Mouse (Mus musculus) liver, embryonic 16.5 days (tissue): ENCODE measurements around the gene Cd99l2. TPM values are rescaled to one million over a fixed set of nuclear protein-coding genes. Genes with fewer than 3 reads are reported as not detected.

Experiments
- ATAC-seq: fragments of 200-750 bp; cut with Nextera tagmentation; 2 replicates; pipeline ENCODE4 v1.8.0; 2017; ENCODE audit warnings: low read depth, mild to moderate bottlenecking, moderate number of reproducible peaks, moderate library complexity
- H3K27ac ChIP-seq: fragments of 300-500 bp; sonication (generic); 2 replicates; pipeline ENCODE4 v1.5.1; 2014; ENCODE audit warnings: mild to moderate bottlenecking, low read length
- H3K27me3 ChIP-seq: fragments of 300-500 bp; sonication (generic); 2 replicates; pipeline ENCODE4 v1.6.1; 2014; ENCODE audit warnings: low read depth, low read length, mixed read lengths; ENCODE audit not compliant: control insufficient read depth, insufficient read depth
- H3K36me3 ChIP-seq: fragments of 300-500 bp; sonication (generic); 2 replicates; pipeline ENCODE4 v1.6.1; 2014; ENCODE audit warnings: mild to moderate bottlenecking; ENCODE audit not compliant: control insufficient read depth, insufficient read depth
- H3K4me1 ChIP-seq: fragments of 300-500 bp; sonication (generic); 2 replicates; pipeline ENCODE4 v1.6.1; 2014; ENCODE audit warnings: low read depth, low read length, mixed read lengths; ENCODE audit not compliant: control insufficient read depth
- H3K4me2 ChIP-seq: fragments of 300-500 bp; sonication (generic); 2 replicates; pipeline ENCODE4 v1.6.1; 2014; ENCODE audit warnings: low read depth, low read length, mixed read lengths
- H3K4me3 ChIP-seq: fragments of 300-500 bp; sonication (generic); 2 replicates; pipeline ENCODE4 v1.5.1; 2014; ENCODE audit warnings: low read depth, mild to moderate bottlenecking, low read length
- H3K9ac ChIP-seq: fragments of 300-500 bp; sonication (generic); 2 replicates; pipeline ENCODE4 v1.6.1; 2014; ENCODE audit warnings: low read depth, low read length
- H3K9me3 ChIP-seq: fragments of 300-500 bp; sonication (generic); replicated peaks from 2 replicates; pipeline ENCODE4 v1.6.1; 2016; ENCODE audit warnings: low read length; ENCODE audit not compliant: control insufficient read depth
- WGBS: fragments of 180-500 bp; shearing (Covaris S2); extraction: QIAGEN DNeasy Blood & Tissue Kit; methylation state at CpG from one replicate; pipeline ENCODE4 v1.1.7; 2014; ENCODE audit not compliant: insufficient replicate concordance; 5-methylcytosine and 5-hydroxymethylcytosine counted together
- polyA plus RNA-seq: library from polyadenylated mRNA; unstranded; fragments of >200 nt; fragmentation: Nextera tagmentation; extraction: Ambion mirVana; gene quantifications from 2 replicates; pipeline ENCODE4 v1.2.1, GENCODE M21; 2015

Gene Cd99l2
- polyA plus RNA-seq, 1 experiment from 2014 or later: 10.8 TPM

DNA sequence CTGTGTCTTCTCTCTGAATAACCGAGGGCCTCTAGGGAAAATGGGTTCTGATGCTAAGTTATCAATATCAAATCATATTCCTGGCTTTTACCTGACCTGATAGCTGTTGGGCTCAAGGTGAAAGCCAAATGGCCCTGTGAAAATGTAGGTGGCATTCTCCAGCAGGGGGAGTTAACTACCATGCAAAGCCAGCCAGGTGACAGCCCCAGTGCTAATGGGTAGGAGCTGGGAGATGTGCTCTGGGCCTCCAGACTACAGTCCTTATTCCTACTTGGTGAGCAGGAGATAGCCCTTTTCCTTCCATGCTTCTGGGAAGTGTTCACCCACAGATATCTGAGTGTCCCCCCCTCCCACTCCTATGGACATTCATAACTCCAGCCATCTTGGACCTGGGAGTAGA, 67.8 kb downstream of the Cd99l2 start:
- no peaks in the 10 kb centered on the region for H3K36me3 ChIP-seq

DNA sequence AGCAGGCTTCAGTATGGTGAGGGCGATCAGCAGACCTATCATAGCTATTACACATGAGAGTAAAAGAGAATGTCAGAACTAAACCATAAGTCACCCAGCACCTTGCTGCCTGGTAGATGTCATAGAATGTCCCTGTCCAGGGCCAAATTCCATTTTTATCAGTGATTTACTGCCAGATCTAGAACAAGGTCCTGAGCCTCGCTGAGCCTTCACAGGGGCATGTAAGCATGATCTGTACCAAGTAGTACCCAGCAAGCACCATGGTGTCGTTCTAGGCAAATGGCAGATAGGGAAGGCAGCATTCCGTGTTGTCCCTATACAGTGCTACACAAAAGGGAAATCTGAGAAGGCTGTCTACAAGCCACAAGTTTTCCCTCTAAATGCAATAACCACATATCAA, 79.0 kb downstream of the Cd99l2 start:
- H3K4me3 ChIP-seq: no peak overlapping the region
- no peak overlapping the region for H3K27ac ChIP-seq
- no peaks in the 10 kb centered on the region for H3K9me3 ChIP-seq
- no peaks in the 10 kb centered on the region for H3K36me3 ChIP-seq
- H3K27me3 ChIP-seq: no peaks in the 10 kb centered on the region
- no peaks in the 10 kb centered on the region for H3K4me1 ChIP-seq
- no peak overlapping the region for H3K4me2 ChIP-seq
- no peak for ATAC-seq
- no peak overlapping the region for H3K9ac ChIP-seq
- WGBS: 81% methylated on average over 4 of the region's 4 CpGs

More for the DNA sequence above, 67.8 kb downstream of the Cd99l2 start:
- Histone ChIP-seq H3K4me1 (no peaks in the 10 kb centered on the region; the same call in 1 of the 2 replicates), H3K27me3 (no peaks in the 10 kb centered on the region), H3K4me3 (no peak overlapping the region), H3K4me2 (no peak overlapping the region), H3K9me3 (no peaks in the 10 kb centered on the region), H3K27ac (no peak overlapping the region), H3K9ac (no peak overlapping the region)
- ATAC-seq: no peak
- 43% methylated on average over 1 of the region's 1 CpGs for WGBS

DNA sequence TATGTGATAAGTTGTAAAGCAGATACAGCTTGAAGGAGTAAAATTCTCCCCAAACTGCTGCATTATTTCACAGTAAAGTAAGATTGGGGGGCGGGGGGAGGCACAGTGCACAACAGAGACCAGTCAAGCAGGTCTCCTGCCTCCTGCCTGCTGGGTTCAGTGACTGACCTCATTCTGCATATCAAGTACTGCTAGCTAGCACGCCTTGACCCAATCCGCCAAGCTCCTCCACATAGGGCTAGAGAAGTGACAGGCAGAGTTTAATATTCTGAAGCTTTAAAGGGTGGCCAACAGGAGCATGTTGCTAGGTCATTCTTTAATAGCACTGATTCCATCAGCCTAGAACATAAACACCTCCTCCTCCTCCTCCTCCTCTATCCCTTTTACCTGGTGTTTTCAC, 79.9 kb downstream of the Cd99l2 start:
- no peaks in the 10 kb centered on the region for H3K27me3 ChIP-seq
- no peak overlapping the region for H3K9ac ChIP-seq
- H3K36me3 ChIP-seq: no peaks in the 10 kb centered on the region
- H3K4me1 ChIP-seq: no peaks in the 10 kb centered on the region
- no peak overlapping the region for H3K27ac ChIP-seq
- no peaks in the 10 kb centered on the region for H3K9me3 ChIP-seq
- H3K4me2 ChIP-seq: no peak overlapping the region
- WGBS: 64% methylated on average over 3 of the region's 3 CpGs
- no peak overlapping the region for H3K4me3 ChIP-seq
- no peak for ATAC-seq

DNA sequence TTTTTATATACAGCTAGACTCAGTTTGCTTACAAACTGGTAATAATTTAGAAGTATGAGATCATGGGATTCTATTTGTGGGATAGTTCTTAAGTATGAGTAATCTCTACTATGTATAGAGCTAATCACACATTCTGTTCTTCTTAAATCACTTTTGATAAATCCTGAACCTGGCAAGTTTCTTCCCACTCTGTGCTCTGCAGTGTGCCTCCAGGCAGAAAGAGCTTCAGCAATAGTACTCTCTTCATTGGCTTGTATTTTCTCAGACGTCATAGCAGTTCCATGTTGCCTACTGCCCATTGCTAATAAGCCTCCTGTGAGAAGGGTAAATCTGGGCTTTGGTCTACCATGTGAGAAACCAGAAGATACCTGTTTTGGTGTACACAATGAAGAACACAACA, 84.3 kb downstream of the Cd99l2 start:
- H3K4me1 ChIP-seq: no peaks in the 10 kb centered on the region
- H3K9ac ChIP-seq: no peak overlapping the region
- no peaks in the 10 kb centered on the region for H3K36me3 ChIP-seq
- H3K9me3 ChIP-seq: no peaks in the 10 kb centered on the region
- 67% methylated on average over 1 of the region's 1 CpGs for WGBS
- no peak for ATAC-seq
- H3K4me2 ChIP-seq: no peak overlapping the region
- H3K4me3 ChIP-seq: no peak overlapping the region
- no peaks in the 10 kb centered on the region for H3K27me3 ChIP-seq
- H3K27ac ChIP-seq: no peak overlapping the region

DNA sequence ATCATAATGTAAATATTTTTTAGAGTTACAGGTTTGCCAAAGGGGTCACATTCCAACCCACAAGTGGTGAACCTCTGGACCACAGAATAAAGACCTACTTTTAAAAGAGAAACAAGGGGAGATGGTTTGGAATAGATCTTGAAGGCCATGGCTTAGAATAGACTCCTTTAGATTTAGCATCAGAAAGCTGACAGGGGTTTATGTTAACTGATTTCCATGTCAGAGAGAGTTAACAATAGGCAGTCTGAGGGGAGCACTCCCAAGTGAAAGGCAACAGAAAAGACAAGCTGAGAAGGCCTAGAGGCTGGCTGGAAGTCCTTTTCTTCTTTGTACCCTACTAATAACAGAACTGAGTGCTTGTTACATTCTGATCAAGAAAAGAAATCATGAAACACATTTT, 86.4 kb downstream of the Cd99l2 start:
- H3K27ac ChIP-seq: no peak overlapping the region
- ATAC-seq: no peak
- no peaks in the 10 kb centered on the region for H3K9me3 ChIP-seq
- no peaks in the 10 kb centered on the region for H3K4me1 ChIP-seq
- H3K4me3 ChIP-seq: no peak overlapping the region
- H3K27me3 ChIP-seq: no peaks in the 10 kb centered on the region
- no peak overlapping the region for H3K4me2 ChIP-seq
- H3K36me3 ChIP-seq: peaks cover 3% of the 10 kb centered on the region
- no peak overlapping the region for H3K9ac ChIP-seq

DNA sequence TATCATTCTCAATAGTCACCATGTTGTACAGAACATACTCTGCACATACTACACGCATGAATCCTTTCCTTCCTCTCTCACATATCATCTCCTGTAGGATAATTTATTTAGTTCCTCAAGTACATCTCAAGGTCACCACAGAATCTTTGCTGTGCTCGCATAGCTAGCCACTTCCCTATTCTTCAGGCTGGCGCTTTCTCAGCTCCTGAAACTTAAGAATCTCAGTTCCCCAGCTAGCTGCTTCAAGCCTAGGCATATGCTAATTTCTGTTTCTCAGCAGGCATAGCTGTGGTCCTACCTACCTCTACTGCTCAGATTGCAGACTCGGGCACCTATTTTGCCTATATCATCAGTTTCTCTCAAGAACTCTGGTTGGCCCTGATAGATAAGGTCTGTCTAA, 96.3 kb downstream of the Cd99l2 start:
- Histone ChIP-seq H3K9me3 (no peaks in the 10 kb centered on the region), H3K27me3 (no peaks in the 10 kb centered on the region), H3K4me3 (no peak overlapping the region), H3K4me2 (no peak overlapping the region), H3K9ac (no peak overlapping the region), H3K36me3 (0 out of 2 replicates have a peak, but pooled peaks cover 2% of the 10 kb centered on the region), H3K4me1 (no peaks in the 10 kb centered on the region), H3K27ac (no peak overlapping the region)
- no peak for ATAC-seq
- 49% methylated on average over 4 of the region's 4 CpGs for WGBS

DNA sequence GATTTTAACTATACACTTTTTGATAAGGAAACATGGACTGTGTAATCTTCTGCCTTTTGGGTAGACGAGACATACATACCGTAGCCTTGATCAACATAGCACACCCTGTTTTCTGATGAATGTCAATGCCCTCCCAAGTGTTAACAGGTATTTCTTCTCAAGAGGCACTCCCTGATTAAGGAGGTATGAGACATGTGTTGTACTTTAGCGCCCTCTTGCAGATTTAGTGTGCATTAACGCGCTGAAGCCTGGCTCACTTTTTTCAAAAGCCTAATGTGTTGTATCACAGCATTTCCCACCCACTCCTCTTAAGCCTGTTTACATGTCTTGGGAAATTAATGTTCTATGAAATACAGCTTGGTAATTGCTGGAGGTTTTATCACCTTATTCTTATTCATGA, 111.1 kb downstream of the Cd99l2 start:
- 42% methylated on average over 5 of the region's 5 CpGs for WGBS
- no peak overlapping the region for H3K9ac ChIP-seq
- ATAC-seq: no peak

DNA sequence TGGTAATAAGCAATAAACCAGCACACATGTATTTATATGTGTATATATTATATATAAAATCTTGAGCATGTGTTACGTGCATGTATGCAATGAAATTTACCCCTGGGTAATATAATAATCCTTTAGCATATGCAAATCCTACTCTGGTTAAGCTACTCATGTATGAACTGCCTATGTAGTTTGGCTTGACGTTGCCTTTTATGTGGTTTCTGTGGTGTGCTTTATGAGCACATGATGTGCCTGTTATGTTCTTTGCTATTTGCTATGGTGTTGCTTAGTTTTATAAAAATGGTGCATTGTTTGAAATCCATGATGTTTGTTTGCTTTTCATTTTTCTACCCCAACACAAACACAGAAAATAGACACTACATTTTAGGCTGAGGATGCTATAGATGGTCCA, 114.2 kb downstream of the Cd99l2 start:
- H3K27me3 ChIP-seq: no peaks in the 10 kb centered on the region
- H3K4me2 ChIP-seq: no peak overlapping the region

More for the DNA sequence above, 111.1 kb downstream of the Cd99l2 start:
- Histone ChIP-seq H3K4me3 (no peak overlapping the region), H3K4me2 (no peak overlapping the region), H3K36me3 (no peaks in the 10 kb centered on the region), H3K27me3 (no peaks in the 10 kb centered on the region), H3K9me3 (no peaks in the 10 kb centered on the region), H3K27ac (no peak overlapping the region), H3K4me1 (no peaks in the 10 kb centered on the region)

DNA sequence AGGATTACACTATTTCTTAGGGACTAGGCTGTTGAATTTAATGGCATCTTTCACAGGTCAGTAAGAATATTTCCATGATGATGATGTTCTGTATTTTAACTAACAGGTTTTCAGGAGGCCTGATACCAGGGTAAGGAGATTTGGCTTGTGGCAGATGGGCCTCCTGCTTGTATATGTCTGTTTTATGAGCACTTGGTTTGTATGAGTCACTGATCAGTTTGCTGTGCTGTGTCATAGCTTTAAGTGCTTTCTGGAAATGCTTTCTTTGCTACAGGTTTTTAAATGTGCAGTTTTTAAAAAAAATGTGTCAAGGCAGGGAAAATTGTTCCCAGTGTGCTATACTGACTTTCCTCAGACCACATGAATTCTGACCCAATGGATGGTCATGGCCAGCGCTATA, 115.9 kb downstream of the Cd99l2 start:
- no peak overlapping the region for H3K4me2 ChIP-seq
- no peak overlapping the region for H3K4me3 ChIP-seq
- no peaks in the 10 kb centered on the region for H3K4me1 ChIP-seq
- H3K9ac ChIP-seq: no peak overlapping the region
- no peak for ATAC-seq
- H3K36me3 ChIP-seq: no peaks in the 10 kb centered on the region
- no peak overlapping the region for H3K27ac ChIP-seq
- no peaks in the 10 kb centered on the region for H3K27me3 ChIP-seq
- WGBS: 79% methylated on average over 1 of the region's 1 CpGs
- no peaks in the 10 kb centered on the region for H3K9me3 ChIP-seq

More for the DNA sequence above, 114.2 kb downstream of the Cd99l2 start:
- ATAC-seq: no peak
- 54% methylated on average over 2 of the region's 2 CpGs for WGBS
- Histone ChIP-seq H3K4me1 (no peaks in the 10 kb centered on the region), H3K9me3 (no peaks in the 10 kb centered on the region), H3K27ac (no peak overlapping the region), H3K4me3 (no peak overlapping the region), H3K9ac (no peak overlapping the region), H3K36me3 (no peaks in the 10 kb centered on the region)
